Mouse (Mus musculus) embryonic fibroblast, embryonic 13.5 days (primary cell): ENCODE measurements at regions not wholly inside any gene's neighbourhood (a gene's known extent, or its start where the extent isn't known, plus 50 kb on each side); places are given as distances from the start of the nearest gene placed in this dataset.

ENCODE experiments used
- CTCF ChIP-seq: IDR thresholded peaks from 2 replicates; pipeline ENCODE4 v1.5.1; 2011; ENCODE audit warnings: mild to moderate bottlenecking, control low read depth, low read length, moderate library complexity, borderline replicate concordance; ENCODE audit not compliant: insufficient read depth
- POLR2A ChIP-seq: IDR thresholded peaks from 2 replicates; pipeline ENCODE4 v1.6.1; 2011; ENCODE audit warnings: low read depth, mild to moderate bottlenecking, control low read depth, low read length, moderate library complexity

- TF ChIP-seq CTCF (no peak), POLR2A (no peak)
Measured at GRCm38 (mm10) chr12:25926367-25926766, 488.7 kb downstream of the Rnf144a start.
